Mouse (Mus musculus) frontal cortex, postnatal 14 days (tissue): ENCODE measurements around the gene Pcmt1.

Source experiments
- DNase-seq, 2 experiments: peaks; one replicate each; pipeline ENCODE4 v3.0.0; 2022; ENCODE audit warnings: low spot score in 2 of 2

Gene Pcmt1

DNA sequence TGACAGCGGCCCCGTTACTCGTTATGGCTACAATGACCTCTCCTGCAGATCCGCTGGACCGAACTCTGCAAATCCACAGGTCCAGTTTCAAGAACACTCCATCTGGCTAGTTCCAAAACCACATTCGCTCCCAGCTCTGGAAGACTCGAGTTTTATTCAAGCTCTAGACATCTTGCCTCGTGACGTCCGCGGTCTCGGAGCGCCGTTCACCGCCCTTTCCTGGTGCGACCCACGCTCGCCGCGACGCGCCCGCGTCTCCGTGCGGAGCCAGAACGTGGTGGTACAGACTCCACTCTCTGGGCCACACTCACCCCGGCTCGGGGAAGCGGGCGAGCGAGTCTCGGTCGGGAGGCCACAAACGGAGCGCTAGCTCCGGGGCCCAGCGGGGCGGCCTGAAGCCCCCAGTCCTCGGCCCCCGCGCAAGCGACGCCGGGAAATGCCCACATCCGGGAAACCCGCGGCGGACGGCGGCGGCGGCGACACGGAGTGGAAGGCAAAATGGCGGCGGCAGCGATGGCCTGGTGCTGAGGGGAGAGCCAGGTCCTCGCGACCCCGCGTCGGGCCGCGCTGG is at the start of gene Pcmt1, which contains the start of gene Lats1:
Pcmt1 (minus strand) TSS at position 406 of the 571 bp plus-strand sequence.
Lats1 (plus strand) TSS at position 484 of the 571 bp plus-strand sequence.
- peak; percentile 68 to 82 for DNase-seq

DNA sequence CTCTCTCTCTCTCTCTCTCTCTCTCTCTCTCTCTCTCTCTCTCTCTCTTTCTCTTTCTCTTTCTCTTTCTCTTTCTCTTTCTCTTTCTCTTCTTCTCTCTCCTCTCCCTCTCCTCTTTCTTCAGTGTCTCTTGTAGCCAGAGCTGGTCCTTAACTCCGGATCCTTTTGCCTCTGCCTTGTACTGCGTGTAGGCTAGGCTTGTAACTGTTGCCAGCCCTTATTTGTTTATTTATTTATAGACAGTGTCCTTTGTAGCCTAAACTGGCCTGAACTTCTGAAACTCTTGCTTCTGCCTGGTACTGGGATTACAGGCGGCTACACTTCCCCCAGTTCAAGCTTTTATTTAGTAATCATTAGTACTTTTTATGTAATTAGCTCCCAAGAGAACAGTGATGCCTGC is 46.1 kb upstream of the Pcmt1 start:
- DNase-seq: no peak

DNA sequence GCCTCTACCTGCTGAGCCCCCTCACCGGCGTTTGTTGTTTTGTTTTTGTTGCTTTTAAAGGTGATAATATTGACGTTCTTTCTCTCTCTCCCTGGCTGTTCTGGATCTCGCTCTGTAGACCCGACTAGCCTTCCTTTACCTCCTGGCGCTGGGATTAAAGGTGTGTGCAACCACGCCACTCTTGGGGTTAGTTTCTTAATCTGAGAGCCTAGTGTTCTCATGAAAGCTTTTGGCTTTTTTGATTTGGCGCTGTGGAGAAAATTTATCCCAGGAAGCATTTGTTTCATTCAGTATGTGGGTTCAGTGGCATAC is 45.5 kb upstream of the Pcmt1 start:
- DNase-seq: no peak

- peak; percentile 78 to 89 for DNase-seq
These were observed 45.0 kb upstream of the Pcmt1 start, which contains the start of gene Katna1 for GRCm38 (mm10) chr10:7725751-7726500. Katna1 (plus strand) TSS chr10:7726000.

- DNase-seq: no peak
These were observed 34.1 kb upstream of the Pcmt1 start for GRCm38 (mm10) chr10:7715056-7715455.

DNA sequence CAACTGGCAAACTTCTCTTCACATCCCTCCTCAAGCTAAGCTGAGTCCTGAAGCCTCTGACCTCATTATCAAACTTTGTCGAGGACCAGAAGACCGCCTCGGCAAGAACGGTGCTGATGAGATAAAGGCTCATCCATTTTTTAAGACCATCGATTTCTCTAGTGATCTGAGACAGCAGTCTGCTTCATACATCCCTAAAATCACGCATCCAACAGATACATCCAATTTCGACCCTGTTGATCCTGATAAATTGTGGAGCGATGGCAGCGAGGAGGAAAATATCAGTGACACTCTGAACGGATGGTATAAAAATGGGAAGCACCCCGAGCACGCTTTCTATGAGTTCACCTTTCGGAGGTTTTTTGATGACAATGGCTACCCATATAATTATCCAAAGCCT is 31.6 kb upstream of the Pcmt1 start:
- DNase-seq: no peak

GRCm38 (mm10) chr10:7710121-7710520 is 29.2 kb upstream of the Pcmt1 start:
- DNase-seq: no peak

DNA sequence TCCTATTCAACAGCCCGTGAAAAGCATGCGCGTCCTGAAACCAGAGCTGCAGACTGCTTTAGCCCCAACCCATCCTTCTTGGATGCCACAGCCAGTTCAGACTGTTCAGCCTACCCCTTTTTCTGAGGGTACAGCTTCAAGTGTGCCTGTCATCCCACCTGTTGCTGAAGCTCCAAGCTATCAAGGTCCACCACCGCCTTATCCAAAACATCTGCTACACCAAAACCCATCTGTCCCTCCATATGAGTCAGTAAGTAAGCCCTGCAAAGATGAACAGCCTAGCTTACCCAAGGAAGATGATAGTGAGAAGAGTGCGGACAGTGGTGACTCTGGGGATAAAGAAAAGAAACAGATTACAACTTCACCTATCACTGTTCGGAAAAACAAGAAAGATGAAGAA is 21.6 kb upstream of the Pcmt1 start:
- DNase-seq: no peak

DNA sequence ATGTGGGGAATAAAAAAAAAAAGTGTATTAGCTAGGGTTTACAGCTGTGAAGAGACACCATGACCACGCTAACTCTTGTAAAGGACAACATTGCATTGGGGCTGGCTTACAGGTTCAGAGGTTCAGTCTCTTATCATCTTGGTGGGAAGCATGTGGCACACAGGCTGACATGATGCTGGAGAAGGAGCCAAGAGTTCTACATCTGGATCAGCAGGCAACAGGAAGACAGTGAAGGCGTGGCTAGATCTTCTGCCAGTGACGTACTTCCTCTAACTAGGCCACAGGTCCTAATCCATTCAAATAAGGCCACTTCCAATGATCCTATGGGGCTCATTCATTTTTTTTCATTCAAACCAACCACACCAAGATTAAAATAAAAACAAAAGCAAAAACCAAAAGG is 19.2 kb upstream of the Pcmt1 start:
- DNase-seq: no peak

DNA sequence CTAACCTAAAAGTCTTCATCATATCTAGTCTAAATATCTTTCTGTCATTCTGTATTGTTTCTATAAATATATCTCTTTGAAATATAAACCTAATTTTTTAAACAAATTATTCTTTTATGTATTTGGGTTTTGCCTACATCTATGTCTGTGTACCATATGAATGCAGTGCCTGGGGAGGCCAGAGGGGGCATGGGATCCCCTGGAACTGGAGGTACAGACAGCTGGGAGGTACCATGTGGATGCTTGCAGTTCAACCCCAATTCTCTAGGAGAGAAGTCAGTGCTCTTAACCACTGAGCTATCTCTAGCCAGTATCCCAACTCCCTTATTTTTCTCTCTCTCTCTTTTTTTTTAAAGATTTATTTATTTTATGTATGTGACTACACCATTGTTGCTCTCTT is 14.3 kb upstream of the Pcmt1 start:
- no peak for DNase-seq

GRCm38 (mm10) chr10:7686902-7687301 is 6.0 kb upstream of the Pcmt1 start:
- DNase-seq: no peak

GRCm38 (mm10) chr10:7682249-7682648 is 1.3 kb upstream of the Pcmt1 start:
- no peak for DNase-seq

DNA sequence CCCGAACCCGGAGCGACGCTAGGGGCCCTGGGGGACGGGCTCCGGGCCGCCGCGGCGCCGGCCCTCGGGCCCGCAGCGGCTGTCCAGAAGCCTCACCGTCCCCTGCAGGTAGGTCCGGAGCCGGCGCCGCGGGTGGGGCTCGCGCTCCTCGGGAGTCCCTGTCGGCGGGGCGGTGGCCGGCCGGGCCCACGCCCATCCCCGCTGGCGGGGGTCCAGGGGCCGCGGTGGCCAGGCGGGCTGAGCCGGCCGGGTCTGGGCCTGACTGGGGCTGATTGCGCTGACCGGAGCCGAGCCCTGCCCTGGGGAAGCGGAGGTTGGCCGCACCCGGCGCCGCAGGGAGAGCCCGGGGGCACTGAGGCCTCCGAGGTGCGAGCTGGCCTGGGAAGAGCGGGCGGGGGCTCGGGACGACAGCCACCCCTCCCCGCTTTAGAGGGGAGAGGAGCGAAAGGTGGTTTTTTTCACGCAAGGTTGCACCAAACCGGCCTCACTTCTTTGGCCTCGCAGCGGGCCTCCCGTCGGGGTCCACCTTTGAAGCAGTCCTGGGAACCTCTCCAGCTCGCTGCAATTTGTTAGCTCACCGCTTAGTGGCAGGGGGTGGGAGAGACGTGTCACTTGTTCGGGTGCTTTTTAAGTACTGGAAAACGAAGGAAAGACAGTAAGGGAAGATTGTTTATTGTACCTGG is 548 bp upstream of the Pcmt1 start:
- peak; percentile 36 to 45 for DNase-seq

GRCm38 (mm10) chr10:7673673-7674072 is 7.3 kb downstream of the Pcmt1 start:
- no peak for DNase-seq

DNA sequence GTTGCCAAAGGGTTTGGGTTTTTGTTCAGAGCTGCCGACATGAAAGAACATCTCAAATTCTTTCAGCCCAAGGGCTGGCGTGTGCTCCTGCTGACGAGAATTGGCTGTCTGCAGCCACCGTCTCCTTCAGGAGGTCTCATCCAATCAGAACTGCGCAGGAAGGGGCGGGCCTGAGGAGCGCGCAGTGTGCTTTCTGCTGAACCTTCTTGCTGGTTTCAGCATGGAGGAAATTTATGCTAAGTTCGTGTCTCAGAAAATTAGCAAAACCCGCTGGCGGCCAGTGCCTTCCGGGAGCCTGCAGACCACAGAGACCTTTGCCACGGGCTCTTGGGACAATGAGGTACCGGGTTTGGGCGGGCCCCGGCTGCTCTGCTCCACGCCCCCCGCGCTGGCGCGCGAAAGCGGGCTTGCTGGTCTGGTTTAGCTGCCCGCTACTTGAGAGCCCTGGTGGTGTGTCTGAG is 13.6 kb downstream of the Pcmt1 start, which contains the start of gene Nup43:
Nup43 (plus strand) TSS at position 162 of the 461 bp plus-strand sequence.
- DNase-seq: peak; percentile 80 to 85

- DNase-seq: no peak
These were observed 16.0 kb downstream of the Pcmt1 start for GRCm38 (mm10) chr10:7664889-7665288.

DNA sequence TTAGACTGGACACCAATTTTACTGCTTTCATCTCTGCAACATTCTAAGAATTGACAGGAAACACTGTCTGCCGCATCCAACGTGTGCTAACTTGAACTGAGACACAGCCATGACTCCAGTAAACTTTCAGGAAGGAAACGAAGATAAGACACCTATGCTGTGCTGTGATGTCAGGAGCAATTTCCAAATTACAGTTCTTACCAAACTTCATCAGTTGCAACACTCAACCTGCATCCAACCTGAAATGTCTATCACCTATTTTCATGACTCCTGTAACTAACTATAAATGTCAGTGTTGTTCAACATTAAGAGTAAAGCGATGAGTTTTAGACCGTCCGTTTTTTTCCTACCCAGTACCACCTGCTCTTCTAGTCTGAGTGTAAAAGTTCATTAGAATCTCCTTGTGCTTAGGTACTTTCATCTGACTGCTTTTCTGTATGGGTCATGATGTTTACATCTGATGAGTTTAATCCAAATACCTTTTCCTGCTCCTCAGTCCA is 16.9 kb downstream of the Pcmt1 start:
- no peak for DNase-seq

DNA sequence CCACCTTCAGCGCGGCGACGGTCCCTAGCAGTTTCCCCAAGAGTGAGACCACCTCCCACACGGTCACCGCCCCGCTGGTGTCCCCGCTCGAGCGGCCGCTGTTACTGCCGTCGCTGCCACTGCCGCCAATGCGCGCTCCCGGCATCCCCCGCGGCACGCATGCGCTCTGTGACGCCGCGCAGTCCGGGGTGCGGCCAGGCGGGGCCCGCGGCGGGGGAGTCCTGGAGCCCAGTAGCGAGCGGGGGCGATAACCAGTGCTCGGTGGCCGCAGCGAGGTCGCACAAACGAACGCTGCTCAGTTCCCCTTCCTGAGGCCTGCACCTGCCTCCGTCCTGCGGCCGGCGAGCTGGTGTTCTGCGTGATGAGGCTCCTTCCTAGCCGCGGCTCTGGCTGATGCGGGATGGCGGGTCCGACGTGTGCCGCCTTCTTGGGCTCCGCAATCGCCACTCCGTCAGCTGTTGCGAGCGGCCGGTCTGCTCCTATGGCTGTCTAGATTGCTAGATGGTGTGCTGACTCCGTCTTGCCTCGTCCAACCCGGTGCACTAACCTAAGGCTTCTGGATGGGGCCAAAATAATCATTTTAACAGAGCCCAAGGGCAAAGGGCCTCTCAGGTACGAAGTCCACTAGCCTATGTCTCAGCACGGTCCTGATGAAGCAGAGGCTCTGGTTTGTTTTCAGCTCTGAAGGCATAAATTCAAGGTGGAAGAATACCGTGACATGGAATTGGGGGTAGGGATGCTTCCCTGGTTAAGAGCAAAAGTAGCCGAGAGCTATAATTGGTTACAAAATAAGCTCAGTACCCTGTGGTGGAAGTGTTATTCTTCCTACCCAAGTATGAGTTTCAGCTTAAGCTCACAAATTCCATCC is 17.5 kb downstream of the Pcmt1 start:
- DNase-seq: peak; percentile 81 to 86

- no peak for DNase-seq
These were observed 18.3 kb downstream of the Pcmt1 start for GRCm38 (mm10) chr10:7662471-7663141.

GRCm38 (mm10) chr10:7651057-7651456 is 29.9 kb downstream of the Pcmt1 start:
- DNase-seq: no peak

DNA sequence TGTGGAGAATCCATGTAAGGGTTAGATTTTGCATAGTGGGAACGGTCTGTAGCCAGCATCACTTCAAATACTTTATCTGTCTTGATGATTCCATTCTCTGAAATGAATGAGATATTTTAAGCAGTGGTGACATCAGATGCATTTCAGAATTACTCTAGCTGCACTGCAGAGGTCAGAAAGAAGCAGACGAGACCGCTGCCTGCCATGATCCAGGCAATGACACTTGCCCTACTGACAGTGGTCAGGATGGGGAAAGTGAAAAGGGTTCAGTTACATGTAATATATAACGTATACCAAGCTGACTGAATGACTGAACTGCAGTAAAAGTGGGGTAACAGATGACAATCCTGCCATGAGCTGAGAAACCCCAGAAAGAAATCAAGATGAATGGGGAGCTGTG is 31.9 kb downstream of the Pcmt1 start:
- DNase-seq: no peak
